Mouse (Mus musculus) small intestine, adult 2 months (tissue): ENCODE measurements around the gene Elf3.

Experiments
- CTCF ChIP-seq: fragments of 200-500 bp; IDR thresholded peaks from 2 replicates; pipeline ENCODE4 v1.5.1; 2012; ENCODE audit warnings: low read depth, mild to moderate bottlenecking, control low read depth, inconsistent platforms, low read length, moderate library complexity, mixed read lengths; ENCODE audit not compliant: insufficient replicate concordance, insufficient read length; ENCODE audit errors: extremely low read depth
- POLR2A ChIP-seq: fragments of 200-500 bp; IDR thresholded peaks from 2 replicates; pipeline ENCODE4 v1.6.1; 2012; ENCODE audit warnings: low read depth, mild to moderate bottlenecking, control low read depth, inconsistent platforms, low read length, moderate library complexity

DNA sequence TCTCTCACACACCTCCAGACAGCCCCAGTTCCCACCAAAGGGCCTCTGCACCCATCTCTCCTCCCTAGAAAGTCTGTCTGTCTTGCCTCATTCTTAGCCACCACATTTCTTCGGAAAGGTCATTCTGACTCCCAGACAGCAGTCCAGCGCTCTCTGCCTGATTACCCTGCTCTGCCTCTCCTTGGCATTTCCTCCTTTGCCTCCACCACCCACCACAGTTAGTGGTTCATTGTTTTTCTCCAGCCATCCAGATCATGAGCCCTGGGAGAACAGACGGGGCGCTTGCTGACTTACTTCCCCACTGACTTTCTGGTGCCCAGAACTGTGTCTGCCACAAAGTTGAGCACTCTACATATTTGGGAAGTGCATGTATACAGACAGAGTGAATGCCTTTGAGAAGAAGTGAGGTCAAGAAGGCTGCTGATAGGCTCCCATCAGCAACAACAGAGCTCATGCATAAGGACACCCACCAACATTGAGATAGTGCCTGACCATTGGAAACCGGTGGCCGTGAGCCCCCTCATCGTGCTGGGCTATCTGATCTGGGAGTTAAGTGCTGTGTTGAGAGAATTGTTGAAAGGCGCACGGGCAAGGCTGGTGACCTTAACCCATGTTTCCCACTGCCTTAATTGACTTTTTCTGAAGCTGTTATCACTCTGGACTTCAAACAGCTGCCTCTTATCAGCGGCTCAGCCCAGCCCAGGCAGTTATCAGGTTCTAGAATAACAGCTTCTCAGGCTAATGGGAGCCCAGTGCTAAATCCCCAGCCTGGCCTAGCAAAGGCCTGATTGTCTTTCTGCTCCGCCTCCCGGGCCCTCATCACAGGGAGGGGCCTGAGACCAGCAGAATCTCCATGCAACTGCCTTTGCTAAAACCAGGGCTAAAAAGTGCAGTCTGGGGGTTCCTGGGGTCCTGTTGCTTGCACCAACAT is 53.9 kb downstream of the Elf3 start:
- TF ChIP-seq CTCF (no peak), POLR2A (no peak)
